Mouse (Mus musculus) megakaryocyte, adult 5-6 weeks (primary cell): ENCODE data around the gene Obox6. TPM values are rescaled to one million over a fixed set of nuclear protein-coding genes. Genes with fewer than 3 reads are reported as not detected.

Experiments used
- ATAC-seq: 2 replicates; pipeline ENCODE4 v1.8.0; 2016; ENCODE audit warnings: mild to moderate bottlenecking, inconsistent platforms; ENCODE audit not compliant: poor library complexity, severe bottlenecking
- total RNA-seq, 2 experiments: library from RNA; stranded (forward) in 1 of 2; stranded (reverse) in 1 of 2; fragments of 153-499, 151-499 nt in 1 of 2; fragments of 221-1000, 200-1000 nt in 1 of 2; gene quantifications; 2 replicates each; pipeline versions ENCODE4 v1.2.3 to v1.2.4; 2015 to 2017

Obox6 gene
- not detected in 2 replicates for total RNA-seq (2015)
- not detected in 2 replicates for total RNA-seq (2017)

- no peak for ATAC-seq
These were observed at the start of gene Obox6 for GRCm38 (mm10) chr7:15839578-15839977. Obox6 (minus strand) TSS chr7:15839678.

GRCm38 (mm10) chr7:15884127-15884526 lies 44.6 kb upstream of the Obox6 start:
- ATAC-seq: no peak

DNA sequence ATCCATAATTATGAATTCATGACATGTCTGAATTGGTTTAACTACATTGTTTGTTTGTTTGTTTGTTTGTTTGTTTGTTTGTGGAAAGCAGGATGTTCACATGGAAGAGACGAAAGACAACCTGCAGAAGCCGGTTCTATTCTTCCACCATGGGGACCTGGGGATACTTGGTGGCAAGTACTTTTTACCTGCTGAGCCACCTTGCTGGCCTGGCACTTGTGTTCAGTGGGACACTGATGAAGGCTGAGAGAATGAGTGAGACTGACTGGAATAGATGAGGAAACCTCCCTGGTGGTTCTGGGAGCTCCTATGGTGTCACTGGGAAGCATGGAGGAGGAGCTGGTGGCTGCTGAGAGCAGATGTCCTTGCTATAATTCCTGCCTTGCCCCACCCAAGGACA lies 42.8 kb upstream of the Obox6 start, which contains the start of gene Crxos:
Gene Crxos, plus strand, starts transcription at position 301 of the 400 bp plus-strand sequence.
- no peak for ATAC-seq

DNA sequence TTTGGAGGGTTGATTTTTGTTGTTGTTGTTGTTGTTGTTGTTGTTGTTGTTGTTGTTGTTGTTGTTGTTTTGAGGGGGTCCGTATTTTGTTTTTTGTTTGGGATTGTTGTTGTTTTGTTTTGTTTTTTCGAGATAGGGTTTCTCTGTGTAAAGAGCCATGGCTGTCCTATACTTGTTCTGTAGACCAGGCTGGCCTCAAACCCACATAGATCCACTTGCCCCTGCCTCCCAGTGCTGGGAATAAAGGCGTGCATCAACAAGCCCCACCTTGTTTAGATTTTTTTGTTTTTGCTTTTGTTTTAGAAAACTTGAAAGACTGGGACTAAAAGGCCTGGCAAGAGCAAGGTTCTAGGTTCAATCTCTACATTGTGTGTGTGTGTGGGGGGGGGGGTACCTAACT lies 42.4 kb upstream of the Obox6 start:
- no peak for ATAC-seq

DNA sequence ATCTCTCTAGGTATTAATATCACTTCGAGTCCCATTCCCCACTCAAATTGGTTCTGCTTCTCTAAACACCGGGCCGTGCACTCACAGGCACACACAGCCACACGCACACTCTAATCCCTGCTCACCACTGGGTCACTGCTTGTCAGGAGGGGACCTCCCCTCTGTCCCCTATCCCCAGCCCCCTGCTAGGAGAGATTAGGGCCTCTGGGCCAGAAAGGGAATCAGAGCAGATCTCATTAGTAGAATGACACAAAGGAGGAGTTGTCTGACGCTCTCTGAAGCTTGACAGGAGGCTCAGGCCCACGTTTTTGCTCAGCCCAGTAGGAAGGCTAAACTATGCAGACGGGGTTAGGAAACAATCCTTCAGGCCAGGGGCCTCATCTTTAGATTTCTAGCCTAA lies 41.9 kb upstream of the Obox6 start:
- ATAC-seq: no peak

DNA sequence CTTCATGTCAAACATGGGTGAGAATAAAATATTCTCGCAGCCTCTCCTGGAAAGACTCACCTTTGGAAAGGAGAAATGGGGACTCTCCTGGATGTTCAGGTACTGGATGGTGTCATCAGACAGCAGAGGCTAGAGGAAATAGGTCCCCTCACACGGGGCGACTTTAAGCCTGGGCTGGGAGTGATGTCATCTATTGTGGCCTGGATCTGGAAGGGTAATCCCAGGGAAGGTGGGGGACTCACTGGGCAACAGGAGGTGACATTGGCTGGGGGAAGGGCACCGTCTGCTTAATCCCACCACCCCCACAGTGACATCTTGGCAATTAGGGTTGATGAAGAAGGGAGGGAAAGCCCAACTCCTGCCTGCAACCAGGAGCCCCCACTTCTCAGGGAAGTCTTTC lies 40.3 kb upstream of the Obox6 start, which contains the start of gene Crx:
Gene Crx, minus strand, starts transcription at position 213 of the 400 bp plus-strand sequence.
- no peak for ATAC-seq

- no peak for ATAC-seq
These were observed 24.6 kb upstream of the Obox6 start for GRCm38 (mm10) chr7:15864104-15864503.

- ATAC-seq: no peak
These were observed 20.2 kb upstream of the Obox6 start for GRCm38 (mm10) chr7:15859657-15860056.

Other genes starting within 250 kb of the Obox6 start
- gene Obox3, start 199.8 kb downstream of the Obox6 start, total RNA-seq (2015): not detected in 2 replicates
- not detected in 2 replicates for gene Obox3, start 199.8 kb downstream of the Obox6 start, total RNA-seq (2017)
- not detected in 2 replicates for gene Obox5, start 89.5 kb downstream of the Obox6 start, total RNA-seq (2015)
- not detected in 2 replicates for gene Obox5, start 89.5 kb downstream of the Obox6 start, total RNA-seq (2017)
- gene Crx, start 40.3 kb upstream of the Obox6 start, total RNA-seq (2015): not detected in 2 replicates
- gene Crx, start 40.3 kb upstream of the Obox6 start, total RNA-seq (2017): not detected in 2 replicates
- gene Crxos, start 42.9 kb upstream of the Obox6 start, total RNA-seq (2015): not detected in 2 replicates
- not detected in 2 replicates for gene Crxos, start 42.9 kb upstream of the Obox6 start, total RNA-seq (2017)
- 96.9 and 102 TPM in 2 replicates for gene Selenow, start 82.7 kb upstream of the Obox6 start, total RNA-seq (2015)
- gene Selenow, start 82.7 kb upstream of the Obox6 start, total RNA-seq (2017): 31.5 and 33.7 TPM in 2 replicates
- 80.2 and 90.4 TPM in 2 replicates for gene Nop53, start 106.4 kb upstream of the Obox6 start, total RNA-seq (2015)
- gene Nop53, start 106.4 kb upstream of the Obox6 start, total RNA-seq (2017): 293 and 315 TPM in 2 replicates
- gene Ehd2, start 127.9 kb upstream of the Obox6 start, total RNA-seq (2015): 0.04 TPM in 1 of 2 replicates, not detected in the other
- 0.07 and 0.16 TPM in 2 replicates for gene Ehd2, start 127.9 kb upstream of the Obox6 start, total RNA-seq (2017)
- 19.5 and 28.6 TPM in 2 replicates for gene Bicra, start 208.2 kb upstream of the Obox6 start, total RNA-seq (2015)
- 1.9 and 2.8 TPM in 2 replicates for gene Bicra, start 208.2 kb upstream of the Obox6 start, total RNA-seq (2017)
- gene Zfp541, start 222.1 kb upstream of the Obox6 start, total RNA-seq (2015): 0.16 and 0.27 TPM in 2 replicates
- gene Zfp541, start 222.1 kb upstream of the Obox6 start, total RNA-seq (2017): 0.53 TPM in 1 of 2 replicates, not detected in the other